Mouse (Mus musculus) brain, embryonic 14.5 days (tissue): ENCODE results near the gene D6Wsu163e.

Experiments
- CTCF ChIP-seq: fragments of 200-500 bp; IDR thresholded peaks from 2 replicates; pipeline ENCODE4 v1.5.1; 2012; ENCODE audit warnings: inconsistent platforms, mild to moderate bottlenecking, moderate library complexity, borderline replicate concordance; ENCODE audit not compliant: insufficient read depth, insufficient read length; ENCODE audit errors: extremely low read depth
- POLR2A ChIP-seq: fragments of 200-500 bp; IDR thresholded peaks from 2 replicates; pipeline ENCODE4 v1.6.1; 2012; ENCODE audit warnings: mild to moderate bottlenecking, inconsistent platforms, borderline replicate concordance; ENCODE audit not compliant: poor library complexity, insufficient read depth, insufficient read length, severe bottlenecking; ENCODE audit errors: extremely low read depth

- TF ChIP-seq CTCF (no peak), POLR2A (no peak)
Measured at GRCm38 (mm10) chr6:126966241-126967026, 26.7 kb downstream of the D6Wsu163e start.
